Mouse (Mus musculus) B cell, adult (primary cell): ENCODE measurements around the gene Olfr813. TPM values are rescaled to one million over a fixed set of nuclear protein-coding genes. Genes with fewer than 3 reads are reported as not detected.

ENCODE experiments used
- total RNA-seq: library from RNA; stranded (reverse); gene quantifications from 4 replicates; pipeline ENCODE4 v1.2.4, GENCODE M21; 2023; ENCODE audit not compliant: inconsistent age

The Olfr813 gene
- total RNA-seq: not detected in 4 replicates

DNA sequence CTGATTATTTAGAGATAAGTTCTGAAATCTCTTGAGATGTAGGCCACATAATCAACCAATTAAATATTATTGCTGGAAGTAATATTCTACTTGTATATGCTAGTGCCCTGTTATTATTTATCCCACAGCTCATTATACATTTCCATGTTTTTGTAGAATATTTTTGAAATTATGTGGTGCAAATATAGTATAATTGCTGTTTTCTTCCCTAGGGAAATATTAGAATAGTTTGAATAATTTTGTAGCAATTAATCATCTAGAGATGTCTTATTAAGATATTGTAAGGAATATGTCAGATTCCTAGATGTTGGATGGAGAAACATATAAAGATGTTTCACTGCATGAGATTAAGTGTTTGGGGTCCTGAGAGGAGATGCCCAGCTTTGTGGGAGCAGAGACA is at the start of gene Olfr813:
Gene Olfr813 (plus strand): TSS at position 301 of the 400 bp plus-strand sequence.

DNA sequence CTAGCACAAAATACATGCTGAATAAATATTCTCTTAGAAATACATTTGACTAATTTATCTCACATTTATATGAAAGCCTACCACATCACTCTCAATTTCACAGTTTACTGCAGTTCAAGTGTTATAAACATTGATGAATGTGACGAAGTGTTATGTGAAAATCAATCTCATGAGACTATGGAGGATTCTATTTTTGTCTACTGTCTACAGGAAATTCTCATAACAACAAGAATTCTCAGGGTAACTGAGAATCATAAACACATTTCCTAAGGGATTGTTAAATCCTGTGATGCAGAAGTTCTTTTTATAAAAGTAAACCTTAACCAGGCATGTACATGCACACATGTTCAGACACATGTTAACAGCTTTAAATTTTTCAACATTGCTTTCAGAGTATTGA is 9.2 kb upstream of the Olfr813 start, which contains the start of gene Olfr812:
Gene Olfr812 (minus strand): TSS at position 101 of the 400 bp plus-strand sequence.

DNA sequence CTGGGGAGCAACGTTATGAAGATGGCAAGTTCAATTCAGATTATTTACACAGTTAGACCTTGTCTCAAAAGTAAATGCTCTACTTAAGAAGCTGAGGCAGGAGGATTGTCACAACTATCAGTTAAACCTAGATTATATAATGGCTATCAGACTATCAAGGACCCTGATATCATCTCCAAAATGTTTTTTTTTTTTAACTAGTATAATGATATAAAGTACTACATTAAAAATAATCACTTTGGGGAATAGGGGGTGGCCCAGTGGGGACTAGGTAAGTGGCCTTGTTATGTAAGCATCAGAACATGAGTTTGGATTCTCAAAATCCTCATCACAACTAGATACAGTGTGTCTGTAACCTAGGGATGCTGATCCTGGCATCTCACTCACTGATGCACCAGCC is 24.6 kb downstream of the Olfr813 start, which contains the start of gene Olfr814:
Gene Olfr814 (minus strand): TSS at position 101 of the 400 bp plus-strand sequence.

DNA sequence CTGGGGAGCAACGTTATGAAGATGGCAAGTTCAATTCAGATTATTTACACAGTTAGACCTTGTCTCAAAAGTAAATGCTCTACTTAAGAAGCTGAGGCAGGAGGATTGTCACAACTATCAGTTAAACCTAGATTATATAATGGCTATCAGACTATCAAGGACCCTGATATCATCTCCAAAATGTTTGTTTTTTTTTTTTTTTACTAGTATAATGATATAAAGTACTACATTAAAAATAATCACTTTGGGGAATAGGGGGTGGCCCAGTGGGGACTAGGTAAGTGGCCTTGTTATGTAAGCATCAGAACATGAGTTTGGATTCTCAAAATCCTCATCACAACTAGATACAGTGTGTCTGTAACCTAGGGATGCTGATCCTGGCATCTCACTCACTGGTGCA is 50.6 kb downstream of the Olfr813 start, which contains the start of gene Olfr815:
Gene Olfr815 (minus strand): TSS at position 101 of the 400 bp plus-strand sequence.

Other genes with a start within 250 kb of the Olfr813 start
- not detected in 4 replicates for gene Olfr796, start 242.8 kb upstream of the Olfr813 start, total RNA-seq
- gene Olfr798, start 227.4 kb upstream of the Olfr813 start, total RNA-seq: not detected in 4 replicates
- gene Olfr799, start 217.9 kb upstream of the Olfr813 start, total RNA-seq: not detected in 4 replicates
- gene Olfr800, start 197.7 kb upstream of the Olfr813 start, total RNA-seq: not detected in 4 replicates
- gene Olfr801, start 181.5 kb upstream of the Olfr813 start, total RNA-seq: not detected in 4 replicates
- not detected in 4 replicates for gene Olfr802, start 167.2 kb upstream of the Olfr813 start, total RNA-seq
- not detected in 4 replicates for gene Olfr803, start 161.1 kb upstream of the Olfr813 start, total RNA-seq
- gene Olfr804, start 152.2 kb upstream of the Olfr813 start, total RNA-seq: not detected in 4 replicates
- not detected in 4 replicates for gene Olfr805, start 126.0 kb upstream of the Olfr813 start, total RNA-seq
- not detected in 4 replicates for gene Olfr806, start 113.4 kb upstream of the Olfr813 start, total RNA-seq
- not detected in 4 replicates for gene Olfr807, start 97.6 kb upstream of the Olfr813 start, total RNA-seq
- not detected in 4 replicates for gene Olfr808, start 89.9 kb upstream of the Olfr813 start, total RNA-seq
- gene Olfr809, start 80.7 kb upstream of the Olfr813 start, total RNA-seq: not detected in 4 replicates
- gene Olfr810, start 60.5 kb upstream of the Olfr813 start, total RNA-seq: not detected in 4 replicates
- not detected in 4 replicates for gene Olfr811, start 51.0 kb upstream of the Olfr813 start, total RNA-seq
- not detected in 4 replicates for gene Olfr812, start 9.3 kb upstream of the Olfr813 start, total RNA-seq
- not detected in 4 replicates for gene Olfr814, start 24.5 kb downstream of the Olfr813 start, total RNA-seq
- not detected in 4 replicates for gene Olfr815, start 50.5 kb downstream of the Olfr813 start, total RNA-seq
- not detected in 4 replicates for gene Olfr816, start 60.2 kb downstream of the Olfr813 start, total RNA-seq
- not detected in 4 replicates for gene Olfr818, start 93.7 kb downstream of the Olfr813 start, total RNA-seq
- gene Olfr819, start 111.9 kb downstream of the Olfr813 start, total RNA-seq: not detected in 4 replicates
- not detected in 4 replicates for gene Olfr247, start 120.8 kb downstream of the Olfr813 start, total RNA-seq
- gene Gm10310, start 129.7 kb downstream of the Olfr813 start, total RNA-seq: not detected in 4 replicates
- gene Olfr820, start 157.3 kb downstream of the Olfr813 start, total RNA-seq: not detected in 4 replicates
- not detected in 4 replicates for gene Olfr821, start 175.0 kb downstream of the Olfr813 start, total RNA-seq
- not detected in 4 replicates for gene Olfr822, start 215.8 kb downstream of the Olfr813 start, total RNA-seq